Mouse (Mus musculus) intestine, embryonic 15.5 days (tissue): ENCODE measurements around the gene Crybb1. TPM values are rescaled to one million over a fixed set of nuclear protein-coding genes. Genes with fewer than 3 reads are reported as not detected.

Experiments
- ATAC-seq: fragments of 200-750 bp; cut with Nextera tagmentation; 2 replicates; pipeline ENCODE4 v1.8.0; 2017; ENCODE audit warnings: moderate TSS enrichment, moderate library complexity
- H3K27ac ChIP-seq: fragments of 300-500 bp; sonication (generic); 2 replicates; pipeline ENCODE4 v1.5.1; 2015; ENCODE audit warnings: mild to moderate bottlenecking, inconsistent platforms
- H3K27me3 ChIP-seq: fragments of 300-500 bp; sonication (generic); replicated peaks from 2 replicates; pipeline ENCODE4 v1.6.1; 2015; ENCODE audit warnings: inconsistent platforms
- H3K36me3 ChIP-seq: fragments of 300-500 bp; sonication (generic); 2 replicates; pipeline ENCODE4 v1.6.1; 2015; ENCODE audit warnings: inconsistent platforms
- H3K4me1 ChIP-seq: fragments of 300-500 bp; sonication (generic); replicated peaks from 2 replicates; pipeline ENCODE4 v1.6.1; 2015; ENCODE audit warnings: inconsistent platforms
- H3K4me2 ChIP-seq: fragments of 300-500 bp; sonication (generic); replicated peaks from 2 replicates; pipeline ENCODE4 v1.6.1; 2015; ENCODE audit warnings: mild to moderate bottlenecking, inconsistent platforms
- H3K4me3 ChIP-seq: fragments of 300-500 bp; sonication (generic); replicated peaks from 2 replicates; pipeline ENCODE4 v1.5.1; 2015; ENCODE audit warnings: inconsistent platforms
- H3K9ac ChIP-seq: fragments of 300-500 bp; sonication (generic); 2 replicates; pipeline ENCODE4 v1.6.1; 2015; ENCODE audit warnings: inconsistent platforms
- H3K9me3 ChIP-seq: fragments of 300-500 bp; sonication (generic); 2 replicates; pipeline ENCODE4 v1.6.1; 2016; ENCODE audit warnings: inconsistent platforms
- WGBS: fragments of 180-500 bp; shearing (Covaris S2); methylation state at CpG from one replicate; pipeline ENCODE4 v1.1.7; 2015; 5-methylcytosine and 5-hydroxymethylcytosine counted together
- polyA plus RNA-seq: library from polyadenylated mRNA; unstranded; fragments of >200 nt; fragmentation: Nextera tagmentation; extraction: Ambion mirVana; gene quantifications from 2 replicates; pipeline ENCODE4 v1.2.1, GENCODE M21; 2015

Crybb1 gene
- 1.9 and 2.4 TPM in 2 replicates for polyA plus RNA-seq

DNA sequence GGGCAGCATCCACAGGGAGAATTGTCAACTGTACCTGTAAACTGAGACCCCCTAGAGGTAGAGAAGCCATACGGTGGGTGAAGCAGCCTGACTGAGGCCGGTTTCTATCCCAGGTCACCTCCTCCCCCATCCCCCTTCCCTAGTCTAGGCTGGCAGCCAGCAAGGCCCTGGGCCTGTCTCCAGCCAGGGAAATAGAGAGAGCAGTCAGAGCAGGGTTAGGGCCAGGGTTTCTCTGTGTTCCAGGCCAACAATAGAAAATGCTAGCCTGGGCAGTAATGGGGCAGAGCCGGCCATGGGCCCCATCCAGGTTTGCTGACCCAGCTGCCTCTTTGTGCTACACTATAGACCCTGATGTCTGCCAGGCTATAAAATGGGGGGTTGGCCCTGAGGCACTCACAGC, at the start of gene Crybb1:
Crybb1 (plus strand) TSS at position 390 of the 400 bp plus-strand sequence.
- Histone ChIP-seq H3K9me3 (no peaks in the 10 kb centered on the region), H3K9ac (no peak within 1 kb of the TSS), H3K4me1 (no peaks in the 10 kb centered on the region), H3K36me3 (no peaks in the 10 kb centered on the region), H3K27me3 (no peaks in the 10 kb centered on the region), H3K27ac (no peak within 1 kb of the TSS), H3K4me2 (no peak within 1 kb of the TSS), H3K4me3 (no peak within 1 kb of the TSS)
- WGBS, result 59% methylated on average over 3 of the region's 3 CpGs
- no peak for ATAC-seq

DNA sequence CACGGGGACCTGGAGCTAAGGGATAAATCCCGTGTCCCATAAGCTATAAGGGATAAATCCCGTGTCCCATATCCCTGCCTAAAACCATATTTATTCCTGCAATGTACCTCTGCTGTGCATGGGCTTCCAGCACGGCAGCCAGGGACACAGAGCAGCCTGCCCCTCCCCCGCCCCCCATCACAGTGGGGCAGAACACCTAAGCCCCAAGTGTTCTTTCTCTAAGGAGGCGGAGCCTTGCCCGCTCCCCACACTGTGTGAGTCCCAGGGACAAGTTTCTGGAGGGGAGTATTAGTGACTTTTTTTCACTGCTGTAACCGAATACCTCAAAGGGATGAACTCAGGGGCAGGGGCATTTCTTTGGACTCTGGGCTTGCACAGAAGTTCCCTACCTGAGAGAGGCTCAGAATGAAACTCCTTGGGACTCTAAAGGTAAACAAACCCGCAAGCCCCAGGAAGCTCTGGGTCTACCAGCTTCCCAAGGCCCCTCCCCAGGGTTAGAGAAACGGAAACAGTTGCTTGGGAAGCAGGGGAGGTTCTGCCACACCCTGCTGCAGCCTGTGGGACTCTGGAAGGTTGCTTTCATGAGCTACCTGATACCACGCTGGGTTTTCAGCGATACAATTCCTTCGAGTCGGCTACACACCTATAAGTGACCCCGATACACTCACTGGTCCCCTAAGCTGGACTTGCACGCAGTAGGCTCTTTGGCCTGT, 48.9 kb upstream of the Crybb1 start:
- peak; percentile 41 for ATAC-seq
- WGBS, result 18% methylated on average over 16 of the region's 16 CpGs
- Histone ChIP-seq H3K9me3 (no peaks in the 10 kb centered on the region), H3K9ac (no peak overlapping the region), H3K36me3 (no peaks in the 10 kb centered on the region), H3K27ac (no peak overlapping the region), H3K4me3 (no peak overlapping the region), H3K4me2 (peak overlapping the region; percentile 23; the same call in 1 of the 2 replicates), H3K27me3 (no peaks in the 10 kb centered on the region), H3K4me1 (peaks cover 4% of the 10 kb centered on the region; the same call in 1 of the 2 replicates)

DNA sequence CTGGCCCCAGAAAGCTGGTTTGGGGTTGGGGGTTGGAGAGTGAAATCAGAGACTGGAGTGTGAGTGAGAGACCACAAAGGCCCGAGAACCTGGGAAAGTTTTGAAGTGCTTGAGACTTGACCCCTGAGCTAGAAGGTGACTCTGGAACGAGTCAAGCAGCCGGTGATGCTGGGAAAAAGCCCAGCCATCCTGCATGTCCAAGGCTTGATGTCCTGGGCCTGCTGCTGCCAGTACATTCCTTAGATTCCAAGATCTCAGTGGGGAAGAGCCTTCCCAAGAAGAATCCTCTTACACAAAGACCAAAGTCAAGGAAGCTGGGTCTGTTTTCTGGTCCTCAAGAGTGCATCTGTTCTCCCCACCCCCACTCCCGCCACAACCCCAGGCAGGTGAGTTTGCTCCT, 47.3 kb upstream of the Crybb1 start:
- Histone ChIP-seq H3K9ac (no peak overlapping the region), H3K27me3 (no peaks in the 10 kb centered on the region), H3K4me1 (peaks cover 4% of the 10 kb centered on the region; the same call in 1 of the 2 replicates), H3K27ac (no peak overlapping the region), H3K36me3 (no peaks in the 10 kb centered on the region), H3K4me2 (no peak overlapping the region), H3K9me3 (no peaks in the 10 kb centered on the region), H3K4me3 (no peak overlapping the region)
- ATAC-seq, result no peak
- 30% methylated on average over 4 of the region's 4 CpGs for WGBS

DNA sequence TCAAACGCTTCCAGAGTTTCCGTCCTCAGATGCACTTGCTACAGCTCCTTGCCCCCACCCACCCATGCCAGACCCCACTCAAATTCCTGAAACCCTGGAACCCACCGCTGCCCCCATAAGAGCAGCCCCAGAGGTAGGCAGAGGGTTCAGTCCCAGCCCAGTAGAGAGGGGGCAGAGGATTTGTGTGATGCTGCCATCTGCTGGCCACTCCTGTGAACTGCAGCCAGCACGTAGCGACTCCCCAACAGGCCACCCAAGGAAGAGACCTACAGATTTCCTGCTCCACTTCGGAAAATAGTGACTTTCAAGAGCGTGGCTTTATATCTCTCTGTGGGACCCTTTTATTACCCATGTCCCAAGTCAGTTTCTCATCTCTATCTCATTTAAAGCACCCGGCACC, 45.5 kb upstream of the Crybb1 start:
- Histone ChIP-seq H3K36me3 (no peaks in the 10 kb centered on the region), H3K4me2 (no peak overlapping the region), H3K9me3 (no peaks in the 10 kb centered on the region), H3K9ac (no peak overlapping the region), H3K27me3 (no peaks in the 10 kb centered on the region), H3K4me3 (no peak overlapping the region), H3K4me1 (peaks cover 11% of the 10 kb centered on the region; the same call in 1 of the 2 replicates), H3K27ac (no peak overlapping the region)
- ATAC-seq, result no peak
- WGBS, result 33% methylated on average over 8 of the region's 8 CpGs

DNA sequence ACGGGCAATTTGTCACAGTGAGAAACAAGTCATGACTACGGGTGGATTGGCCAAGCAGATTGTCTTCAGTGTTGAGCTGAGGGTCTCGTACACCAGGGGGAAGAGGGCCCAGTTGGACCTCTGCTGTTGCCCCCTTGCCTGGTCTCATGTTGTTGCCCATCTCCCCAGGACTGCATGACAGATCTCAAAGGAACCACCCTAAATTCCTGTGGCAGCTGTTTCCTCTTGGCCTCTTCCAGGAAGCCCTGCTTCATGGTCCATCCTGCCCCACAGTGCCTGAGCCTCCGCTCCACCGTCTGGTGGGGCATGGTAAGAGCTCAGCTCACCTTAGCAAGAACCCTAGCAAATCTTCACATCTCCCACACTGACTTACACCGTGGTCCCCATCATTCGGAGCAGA, 43.7 kb upstream of the Crybb1 start:
- no peak overlapping the region for H3K4me3 ChIP-seq
- no peak for ATAC-seq
- H3K9me3 ChIP-seq, result no peaks in the 10 kb centered on the region
- no peak overlapping the region for H3K9ac ChIP-seq
- 84% methylated on average over 7 of the region's 7 CpGs for WGBS
- no peak overlapping the region for H3K4me2 ChIP-seq
- H3K27ac ChIP-seq, result no peak overlapping the region
- peaks cover 11% of the 10 kb centered on the region; the same call in 1 of the 2 replicates for H3K4me1 ChIP-seq
- H3K27me3 ChIP-seq, result no peaks in the 10 kb centered on the region
- H3K36me3 ChIP-seq, result no peaks in the 10 kb centered on the region

DNA sequence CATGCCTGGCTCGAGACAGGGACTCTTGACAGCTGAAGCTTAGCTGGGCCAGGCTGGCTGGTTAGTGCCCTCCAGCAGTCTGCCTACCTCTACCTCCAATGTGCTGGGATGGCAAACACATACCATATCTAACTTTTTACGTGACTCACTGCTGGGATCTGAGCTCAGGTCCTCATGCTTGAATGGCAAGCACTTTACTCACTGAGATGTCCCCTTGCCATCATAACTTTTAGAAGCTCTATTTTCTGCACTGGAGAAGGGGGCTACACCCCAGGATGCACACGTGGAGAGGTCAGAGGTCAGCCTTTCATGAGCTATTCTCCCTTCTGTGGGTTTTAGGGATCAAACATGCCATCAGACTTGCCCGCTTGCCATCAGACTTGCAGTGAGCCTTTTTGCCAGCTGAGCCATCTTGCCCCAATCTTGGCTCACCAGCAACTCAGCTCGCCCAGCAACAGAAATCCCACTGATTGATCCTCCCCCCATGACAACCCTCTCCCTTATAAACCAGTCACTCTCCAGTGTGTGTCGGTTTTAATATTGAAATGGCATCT, 42.8 kb upstream of the Crybb1 start:
- Histone ChIP-seq H3K27me3 (no peaks in the 10 kb centered on the region), H3K27ac (no peak overlapping the region), H3K4me1 (peaks cover 11% of the 10 kb centered on the region; the same call in 1 of the 2 replicates), H3K9me3 (no peaks in the 10 kb centered on the region), H3K4me2 (no peak overlapping the region), H3K4me3 (no peak overlapping the region), H3K9ac (no peak overlapping the region), H3K36me3 (no peaks in the 10 kb centered on the region)
- WGBS, result 78% methylated on average over 6 of the region's 6 CpGs
- ATAC-seq, result no peak

DNA sequence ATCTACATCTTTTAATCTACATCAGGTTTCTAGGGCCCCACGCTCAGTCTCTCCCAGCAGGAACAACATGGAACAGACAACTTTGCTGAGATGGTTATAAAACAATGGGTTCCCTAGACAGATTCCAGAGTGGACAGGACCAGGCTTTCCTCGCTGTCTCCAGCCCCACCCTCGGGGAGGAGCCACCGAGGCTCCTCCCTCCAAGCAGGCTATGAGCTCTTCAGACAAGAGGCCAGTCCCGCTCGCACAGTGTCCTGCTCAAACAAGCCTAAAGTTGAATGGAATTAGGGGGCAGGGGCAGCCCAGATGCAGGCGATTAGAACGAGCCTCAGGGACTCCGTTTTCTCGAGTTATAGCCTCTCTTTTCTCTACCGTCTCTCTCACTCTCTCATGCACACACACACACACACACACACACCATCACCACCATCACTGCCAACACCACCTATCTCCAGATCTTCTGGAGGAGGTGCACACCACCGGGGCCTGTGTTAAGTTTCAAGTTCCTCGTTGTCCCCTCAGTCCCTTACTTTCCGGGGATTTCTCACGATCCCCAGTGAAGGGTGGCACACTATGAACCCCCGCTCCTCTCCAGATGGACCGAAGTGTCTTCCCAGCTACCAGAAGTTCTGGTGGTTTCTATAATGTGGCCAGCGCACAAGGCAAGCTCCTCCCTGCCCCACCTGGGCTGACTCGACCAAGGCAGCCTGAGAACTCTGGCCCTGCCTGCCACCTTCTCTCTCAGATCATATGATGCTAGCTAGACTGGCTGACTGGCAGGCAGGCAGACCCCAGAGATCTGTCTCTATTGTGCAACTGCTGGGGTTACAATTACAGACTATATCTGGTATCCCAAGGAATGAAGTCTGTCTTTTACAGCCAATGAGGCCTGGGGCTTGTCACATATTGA, 42.0 kb upstream of the Crybb1 start:
- Histone ChIP-seq H3K9me3 (no peaks in the 10 kb centered on the region), H3K4me2 (no peak overlapping the region), H3K4me3 (no peak overlapping the region), H3K27me3 (no peaks in the 10 kb centered on the region), H3K36me3 (no peaks in the 10 kb centered on the region), H3K4me1 (peaks cover 11% of the 10 kb centered on the region; the same call in 1 of the 2 replicates), H3K9ac (no peak overlapping the region), H3K27ac (0 out of 2 replicates have a peak overlapping the region, but pooled peaks have one; percentile 41)
- 44% methylated on average over 19 of the region's 19 CpGs for WGBS
- ATAC-seq, result peak; percentile 7; the same call in 1 of the 2 replicates

DNA sequence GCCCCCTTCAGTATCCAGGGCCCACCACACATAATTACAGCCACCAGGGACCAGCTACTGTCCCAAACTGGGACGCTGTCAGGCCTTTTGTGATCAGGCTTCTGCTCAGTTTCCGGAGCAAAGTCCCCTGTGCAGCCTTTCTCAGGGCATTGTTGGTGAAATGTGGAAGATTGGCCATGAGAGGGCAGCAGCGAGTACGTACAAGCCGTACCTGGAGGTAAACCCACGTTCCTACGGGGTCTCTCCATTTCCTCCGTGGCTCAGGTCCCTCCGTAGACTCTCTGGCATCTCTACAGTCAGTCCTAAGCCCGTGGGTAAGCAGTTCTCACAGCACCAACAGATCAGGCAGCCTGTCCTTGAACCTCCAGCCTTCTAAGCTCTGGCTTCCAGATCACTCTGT, 41.2 kb upstream of the Crybb1 start:
- no peaks in the 10 kb centered on the region for H3K36me3 ChIP-seq
- peak overlapping the region; percentile 27; the same call in 1 of the 2 replicates for H3K4me2 ChIP-seq
- peaks cover 16% of the 10 kb centered on the region; the same call in 1 of the 2 replicates for H3K4me1 ChIP-seq
- 0 out of 2 replicates have a peak overlapping the region, but pooled peaks have one; percentile 41 for H3K27ac ChIP-seq
- no peaks in the 10 kb centered on the region for H3K27me3 ChIP-seq
- ATAC-seq, result peak; percentile 48
- no peaks in the 10 kb centered on the region for H3K9me3 ChIP-seq
- no peak overlapping the region for H3K4me3 ChIP-seq
- no peak overlapping the region for H3K9ac ChIP-seq
- 6% methylated on average over 10 of the region's 10 CpGs for WGBS

DNA sequence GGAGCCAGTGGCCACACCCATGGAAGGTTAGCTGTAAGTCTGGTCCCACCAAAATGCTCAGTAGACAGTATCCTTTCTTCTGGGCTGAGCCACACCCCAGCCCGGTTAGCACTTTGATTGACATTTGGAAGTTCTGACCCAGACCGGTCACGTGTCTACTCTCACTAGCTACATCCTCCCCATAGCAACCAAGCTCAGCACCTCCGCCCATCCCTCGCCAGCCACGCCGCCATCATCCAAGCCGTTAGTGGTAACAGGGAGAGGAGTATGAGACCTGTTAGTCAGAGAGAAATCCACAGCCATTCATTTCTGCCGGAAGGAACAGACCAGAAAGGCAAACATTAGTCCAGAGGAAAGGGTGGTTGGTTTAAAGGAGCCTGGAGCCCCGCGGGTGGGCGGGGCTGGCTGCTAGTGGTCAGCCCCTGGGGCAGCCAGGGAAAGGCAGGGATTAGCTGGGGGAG, 40.3 kb upstream of the Crybb1 start:
- peak overlapping the region; percentile 61; the same call in 1 of the 2 replicates for H3K27ac ChIP-seq
- peak overlapping the region; percentile 37 for H3K4me2 ChIP-seq
- no peaks in the 10 kb centered on the region for H3K9me3 ChIP-seq
- WGBS, result 29% methylated on average over 12 of the region's 12 CpGs
- peaks cover 17% of the 10 kb centered on the region; the same call in 1 of the 2 replicates for H3K4me1 ChIP-seq
- ATAC-seq, result 0 out of 2 replicates have a peak, but pooled peaks have one; percentile 9
- no peak overlapping the region for H3K4me3 ChIP-seq
- H3K9ac ChIP-seq, result no peak overlapping the region
- no peaks in the 10 kb centered on the region for H3K27me3 ChIP-seq
- H3K36me3 ChIP-seq, result no peaks in the 10 kb centered on the region

DNA sequence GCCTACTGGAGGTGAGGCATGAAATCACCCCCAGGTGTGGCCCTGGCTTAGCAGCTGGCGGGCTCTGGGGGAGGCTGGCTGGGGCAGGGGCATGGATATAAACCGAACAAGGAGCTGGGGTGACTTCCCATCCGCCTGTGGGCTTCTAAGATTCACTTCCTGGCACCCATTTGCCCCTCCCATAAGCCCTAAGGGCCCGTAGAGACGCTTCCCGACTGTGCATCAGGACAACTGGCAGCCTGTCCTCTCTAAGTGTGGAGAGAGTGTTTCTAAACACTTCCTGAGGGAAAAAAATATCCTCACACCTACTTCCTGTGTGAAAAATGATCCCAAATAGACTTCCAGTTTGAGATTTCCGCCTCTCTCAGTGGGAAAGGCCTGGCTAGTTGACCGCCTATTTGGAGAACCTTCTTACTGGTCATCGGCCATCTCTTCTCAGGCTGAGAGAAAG, 39.8 kb upstream of the Crybb1 start:
- no peaks in the 10 kb centered on the region for H3K36me3 ChIP-seq
- WGBS, result 51% methylated on average over 9 of the region's 9 CpGs
- peak overlapping the region; percentile 61 for H3K27ac ChIP-seq
- no peaks in the 10 kb centered on the region for H3K27me3 ChIP-seq
- H3K9me3 ChIP-seq, result no peaks in the 10 kb centered on the region
- no peak for ATAC-seq
- H3K4me1 ChIP-seq, result peaks cover 17% of the 10 kb centered on the region; the same call in 1 of the 2 replicates
- peak overlapping the region; percentile 37 for H3K4me2 ChIP-seq
- H3K9ac ChIP-seq, result no peak overlapping the region
- H3K4me3 ChIP-seq, result no peak overlapping the region

DNA sequence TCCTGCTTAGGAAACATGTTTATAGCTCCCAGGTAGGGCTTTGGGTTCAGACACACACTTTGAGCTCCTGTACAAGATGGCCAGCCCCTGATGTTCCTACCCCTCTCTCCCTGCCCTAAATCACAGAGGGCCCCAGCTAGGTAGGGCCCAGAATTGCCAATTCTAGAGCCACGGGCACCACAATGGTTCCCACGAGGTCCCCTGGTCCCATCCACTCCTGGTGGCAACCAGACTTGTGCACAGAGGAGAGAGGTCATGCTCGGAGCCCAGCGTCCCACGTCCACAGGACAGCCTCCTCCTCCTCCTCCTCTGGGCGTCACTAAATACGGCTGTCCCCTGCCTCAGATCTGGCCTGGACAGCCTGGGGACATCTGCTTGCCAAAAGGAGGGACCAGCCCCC, 39.3 kb upstream of the Crybb1 start:
- Histone ChIP-seq H3K27ac (no peak overlapping the region), H3K9ac (no peak overlapping the region), H3K4me1 (peaks cover 17% of the 10 kb centered on the region; the same call in 1 of the 2 replicates), H3K9me3 (no peaks in the 10 kb centered on the region), H3K27me3 (no peaks in the 10 kb centered on the region), H3K4me3 (no peak overlapping the region), H3K36me3 (no peaks in the 10 kb centered on the region), H3K4me2 (no peak overlapping the region)
- ATAC-seq, result no peak
- 83% methylated on average over 7 of the region's 7 CpGs for WGBS

DNA sequence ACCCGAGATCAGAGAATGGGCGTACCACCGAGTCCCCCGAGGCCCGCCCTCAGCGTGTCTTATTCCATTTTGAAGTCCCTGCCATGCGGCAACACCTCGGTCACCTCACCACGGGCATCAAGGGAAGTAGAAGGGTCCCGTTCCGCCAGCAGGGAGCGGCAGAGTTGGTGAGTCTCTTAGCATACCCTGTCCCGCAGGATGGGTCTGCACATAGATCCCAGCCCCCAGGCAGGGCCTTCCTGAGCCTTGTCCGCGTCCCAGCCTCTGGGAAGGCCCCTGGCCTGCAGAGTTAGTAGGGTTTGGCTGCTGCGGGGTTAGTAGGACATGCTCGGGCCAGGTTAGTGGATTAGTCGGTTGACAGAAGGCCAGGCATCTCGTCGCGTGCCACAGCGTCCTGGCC, 38.6 kb upstream of the Crybb1 start:
- no peak for ATAC-seq
- Histone ChIP-seq H3K27me3 (no peaks in the 10 kb centered on the region), H3K36me3 (no peaks in the 10 kb centered on the region), H3K4me2 (no peak overlapping the region), H3K27ac (0 out of 2 replicates have a peak overlapping the region, but pooled peaks have one; percentile 6), H3K9ac (no peak overlapping the region), H3K4me1 (peaks cover 17% of the 10 kb centered on the region; the same call in 1 of the 2 replicates), H3K9me3 (no peaks in the 10 kb centered on the region), H3K4me3 (no peak overlapping the region)
- WGBS, result 62% methylated on average over 22 of the region's 22 CpGs
